Mouse (Mus musculus): ENCODE measurements around the gene Impg1.

Impg1 gene

GRCm38 (mm10) chr9:80277770-80278169, 187.5 kb downstream of the Impg1 start:
- DNase-seq: no peak

- no peak for DNase-seq
Measured at GRCm38 (mm10) chr9:80277157-80277556, 188.1 kb downstream of the Impg1 start.

GRCm38 (mm10) chr9:80275772-80276134, 189.5 kb downstream of the Impg1 start:
- DNase-seq: no peak

- DNase-seq: no peak
Measured at GRCm38 (mm10) chr9:80275053-80275771, 190.1 kb downstream of the Impg1 start.

GRCm38 (mm10) chr9:80272951-80273350, 192.3 kb downstream of the Impg1 start:
- no peak for DNase-seq

- DNase-seq: peak; percentile 41 to 72
Measured at GRCm38 (mm10) chr9:80269596-80269995, 195.7 kb downstream of the Impg1 start.

- DNase-seq: no peak
Measured at GRCm38 (mm10) chr9:80266507-80266906, 198.8 kb downstream of the Impg1 start.

- no peak for DNase-seq
Measured at GRCm38 (mm10) chr9:80266086-80266485, 199.2 kb downstream of the Impg1 start.
